9 mouse cellular contexts compared by ENCODE assay signal in the genomic region with DNA sequence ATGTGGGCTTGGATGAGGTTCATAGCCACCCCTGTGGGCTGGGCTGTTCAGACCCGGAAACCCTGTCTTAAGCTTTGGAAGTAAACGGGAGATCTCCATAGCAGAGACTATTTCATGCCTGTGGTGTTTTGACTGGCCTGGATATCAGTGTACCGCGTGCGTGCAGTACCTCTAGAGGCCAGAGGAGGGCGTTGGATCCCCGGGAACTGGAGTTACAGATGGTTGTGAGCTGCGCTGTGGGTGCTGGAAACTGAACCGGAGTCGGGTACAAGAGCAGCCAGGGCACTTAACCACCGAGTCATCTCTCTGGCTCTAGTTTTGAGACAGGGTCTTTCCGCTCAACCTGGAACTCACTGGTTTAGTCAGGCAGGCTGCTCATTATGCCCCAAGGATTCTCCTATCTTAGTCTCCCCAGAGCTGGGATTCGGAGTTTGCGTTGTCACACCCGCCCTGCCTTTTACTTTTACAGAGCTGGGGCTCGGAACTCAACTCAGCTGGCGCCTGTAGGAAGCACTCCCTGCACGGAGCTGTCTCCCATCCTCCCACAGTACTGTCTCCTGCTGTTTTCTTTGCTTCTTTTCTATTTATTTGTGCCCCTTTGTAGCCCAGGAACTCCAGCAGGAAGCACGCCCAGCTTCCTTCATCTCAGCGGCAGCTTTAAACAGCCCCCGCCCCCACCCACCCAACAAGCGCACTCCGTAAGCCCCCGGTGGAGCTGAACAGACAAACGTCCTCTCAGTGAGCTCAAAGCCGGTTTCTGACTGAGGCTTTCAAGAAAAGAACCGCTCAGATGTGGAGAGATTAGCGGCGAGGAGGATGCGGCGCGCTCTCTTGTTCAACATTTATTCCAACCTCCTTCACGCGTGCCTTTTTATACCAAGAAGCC. TPM values are rescaled to one million over a fixed set of nuclear protein-coding genes. Genes with fewer than 3 reads are reported as not detected.
A peak's percentile ranks its signal among the peaks of the same experiment; 100 is the strongest.
DNase-seq lines count a peak whose midpoint lies in the region; ATAC-seq lines count a peak whose summit lies in the region.
"Had no signal": no experiment of that assay in that cellular context is flagged by ENCODE, and none has a peak within 500 bp of the region (broad histone marks: within the 10 kb centered on the region; RNA-seq: fewer than 3 reads in every experiment).

No protein-coding gene starts in this region.

- peaks cover 26% of the 10 kb centered on the region for H3K27me3 ChIP-seq in heart, embryonic 16.5 days (ENCODE audit: control insufficient read depth, insufficient read depth, low read length)
- H3K27me3 ChIP-seq in intestine, embryonic 14.5 days (replicated peaks; ENCODE audit: control insufficient read depth, insufficient read depth, low read length), result peaks cover 23% of the 10 kb centered on the region
- H3K27me3 ChIP-seq: CH12.LX had no signal

- H3K9me3 ChIP-seq in heart, embryonic 16.5 days (replicated peaks; ENCODE audit: control insufficient read depth, low read length), result peaks cover 4% of the 10 kb centered on the region
- H3K9me3 ChIP-seq in intestine, embryonic 14.5 days (ENCODE audit: control insufficient read depth, low read length), result no peaks in the 10 kb centered on the region

- no peak for DNase-seq in heart, postnatal 36 days
- DNase-seq in embryo, embryonic 10 days (ENCODE audit: low spot score), result peak; percentile 62
- peak; percentile 55 for DNase-seq in intestine, embryonic 14.5 days (ENCODE audit: low spot score)
- DNase-seq in neural tube, embryonic 10.5 days (ENCODE audit: extremely low spot score, low spot score), result peak; percentile 43
- no peak for DNase-seq in gastrocnemius, postnatal 14 days
- no peak for DNase-seq in B cell, adult 2 months
- no peak for DNase-seq in heart, adult 11 months

- no peak overlapping the region for H3K9ac ChIP-seq in heart, embryonic 16.5 days (ENCODE audit: low read length)
- H3K9ac ChIP-seq in intestine, embryonic 14.5 days (ENCODE audit: low read length), result no peak overlapping the region

- H3K4me3 ChIP-seq in heart, embryonic 16.5 days (ENCODE audit: low read length), result no peak overlapping the region
- peak overlapping the region; percentile 12 for H3K4me3 ChIP-seq in intestine, embryonic 14.5 days (ENCODE audit: low read depth, low read length)

- no peaks in the 10 kb centered on the region for H3K4me1 ChIP-seq in heart, embryonic 16.5 days (ENCODE audit: control insufficient read depth, insufficient read depth, low read length)
- peaks cover 8% of the 10 kb centered on the region; the same call in 1 of the 2 replicates for H3K4me1 ChIP-seq in intestine, embryonic 14.5 days (replicated peaks; ENCODE audit: control insufficient read depth, insufficient read depth, low read length)

- intact Hi-C loops in heart, postnatal 36 days (cut with DNase I), result no loop called here
- intact Hi-C loops in gastrocnemius, postnatal 14 days (cut with DNase I; ENCODE audit: low total_unique reads), result no loop called here

- peak overlapping the region; percentile 27; the same call in 1 of the 2 replicates for H3K4me2 ChIP-seq in heart, embryonic 16.5 days (ENCODE audit: low read depth, low read length)
- peak overlapping the region; percentile 41 for H3K4me2 ChIP-seq in intestine, embryonic 14.5 days (ENCODE audit: low read length)

- 16% methylated on average over 34 of the region's 34 CpGs for WGBS in heart, embryonic 16.5 days
- 16% methylated on average over 34 of the region's 34 CpGs for WGBS in intestine, embryonic 14.5 days

- H3K27ac ChIP-seq in heart, embryonic 16.5 days (ENCODE audit: low read length), result no peak overlapping the region
- no peak overlapping the region for H3K27ac ChIP-seq in intestine, embryonic 14.5 days (ENCODE audit: low read depth)

- no peak for ATAC-seq in heart, embryonic 16.5 days (replicated peaks; ENCODE audit: extremely low read depth, insufficient read depth, low FRiP score)
- no peak for ATAC-seq in intestine, embryonic 14.5 days (replicated peaks; ENCODE audit: low FRiP score, low TSS enrichment, low read depth)

- H3K36me3 ChIP-seq in heart, embryonic 16.5 days (ENCODE audit: control insufficient read depth, insufficient read depth), result no peaks in the 10 kb centered on the region
- H3K36me3 ChIP-seq in intestine, embryonic 14.5 days (ENCODE audit: control insufficient read depth, insufficient read depth, low read length), result no peaks in the 10 kb centered on the region

RNA-seq across cellular contexts. Expression of a gene that starts 42.3 kb away (rescaled TPM):
- polyA plus RNA-seq in heart, embryonic 16.5 days (2015; fragmentation: Nextera tagmentation; extraction: Ambion mirVana), result 0.52 and 0.74 TPM in 2 replicates
- 1 to 10 TPM in 1 of 2 experiments, under 1 TPM in 1; 0.95 to 1.7 TPM for total RNA-seq in heart, postnatal 36 days (2021)
- polyA plus RNA-seq in intestine, embryonic 14.5 days (2014; fragmentation: Nextera tagmentation; extraction: Ambion mirVana), result 0.09 and 0.15 TPM in 2 replicates
- total RNA-seq in gastrocnemius, postnatal 14 days (2021), result under 1 TPM in 1 of 2 experiments, not detected in 1; 0.10 TPM
- total RNA-seq: CH12.LX had no signal

Comparison
In these comparisons a context has a peak if more than half of its experiments do, and no peak if none do; other contexts are left out.
1. DNase-seq: peak in embryo, embryonic 10 days (single experiment), intestine, embryonic 14.5 days (single experiment) and neural tube, embryonic 10.5 days (single experiment); none in heart, postnatal 36 days (0 of 2), gastrocnemius, postnatal 14 days (single experiment), B cell, adult 2 months (0 of 2) and heart, adult 11 months (single experiment).